Comparison of ENCODE assay signal across 32 mouse cellular contexts in the genomic region with DNA sequence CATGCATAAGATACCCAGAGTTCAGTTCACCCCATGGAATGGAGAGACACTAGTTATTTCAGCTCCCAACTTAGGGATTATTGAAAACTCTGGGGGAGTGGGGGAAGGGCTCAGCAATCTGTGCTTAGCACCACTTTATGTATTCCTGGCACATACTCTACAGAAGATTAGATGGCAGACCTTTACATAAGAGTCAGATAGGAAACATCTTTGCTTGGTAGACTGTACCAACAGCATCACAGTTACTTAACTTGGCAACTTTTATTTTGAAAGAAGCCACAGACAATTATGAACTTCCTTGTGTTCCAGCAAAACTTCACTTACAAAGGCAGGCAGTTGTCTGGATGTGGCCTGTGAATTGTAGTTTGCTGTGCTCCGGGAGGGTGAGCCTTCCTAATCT. TPM values are rescaled to one million over a fixed set of nuclear protein-coding genes. Genes with fewer than 3 reads are reported as not detected.
"Had no signal": no experiment of that assay in that cellular context is flagged by ENCODE, and none has a peak within 500 bp of the region (broad histone marks: within the 10 kb centered on the region; RNA-seq: fewer than 3 reads in every experiment).

No protein-coding gene starts in this region.

- H3K27me3 ChIP-seq: heart, embryonic 13.5 days; heart, embryonic 15.5 days; hindbrain, embryonic 13.5 days; hindbrain, embryonic 15.5 days; kidney, embryonic 15.5 days; limb, embryonic 13.5 days; limb, embryonic 15.5 days; liver, embryonic 12.5 days had no signal

- DNase-seq: gastrocnemius, postnatal 14 days; gastrocnemius, postnatal 36 days; heart, adult 11 months; heart, adult 2 months; heart, postnatal 14 days; heart, postnatal 36 days; kidney, adult 11 months; kidney, adult 2 months; kidney, adult 9 months; kidney, postnatal 14 days; kidney, postnatal 36 days; layer of hippocampus, adult 9-11 months; layer of hippocampus, postnatal 36 days; left cerebral cortex, postnatal 4 days had no signal

- ATAC-seq: hindbrain, postnatal 0 days; intestine, embryonic 16.5 days; liver, embryonic 12.5 days had no signal

- H3K4me1 ChIP-seq: heart, embryonic 13.5 days; heart, embryonic 15.5 days; hindbrain, embryonic 13.5 days; hindbrain, embryonic 15.5 days; kidney, embryonic 15.5 days; limb, embryonic 15.5 days; liver, embryonic 12.5 days had no signal

- H3K27ac ChIP-seq: heart, adult 2 months; heart, embryonic 13.5 days; heart, embryonic 15.5 days; hindbrain, embryonic 13.5 days; hindbrain, embryonic 15.5 days; hindbrain, postnatal 0 days; kidney, embryonic 15.5 days; kidney, postnatal 0 days; limb, embryonic 13.5 days; limb, embryonic 15.5 days; liver, embryonic 12.5 days had no signal

- H3K4me3 ChIP-seq: heart, adult 2 months; heart, embryonic 13.5 days; heart, embryonic 15.5 days; hindbrain, embryonic 13.5 days; hindbrain, embryonic 15.5 days; kidney, embryonic 15.5 days; limb, embryonic 13.5 days; limb, embryonic 15.5 days; liver, embryonic 12.5 days had no signal

- H3K9me3 ChIP-seq: heart, embryonic 13.5 days; heart, embryonic 15.5 days; hindbrain, embryonic 13.5 days; hindbrain, embryonic 15.5 days; kidney, embryonic 15.5 days; limb, embryonic 13.5 days; limb, embryonic 15.5 days; liver, embryonic 12.5 days had no signal

- H3K9ac ChIP-seq: heart, embryonic 13.5 days; heart, embryonic 15.5 days; hindbrain, embryonic 13.5 days; hindbrain, embryonic 15.5 days; kidney, embryonic 15.5 days; limb, embryonic 13.5 days; limb, embryonic 15.5 days; liver, embryonic 12.5 days had no signal

- H3K4me2 ChIP-seq: heart, embryonic 11.5 days; heart, embryonic 13.5 days; heart, embryonic 15.5 days; hindbrain, embryonic 13.5 days; hindbrain, embryonic 15.5 days; kidney, embryonic 15.5 days; limb, embryonic 13.5 days; limb, embryonic 15.5 days; liver, embryonic 12.5 days had no signal

- H3K36me3 ChIP-seq: heart, embryonic 13.5 days; heart, embryonic 15.5 days; hindbrain, embryonic 13.5 days; hindbrain, embryonic 15.5 days; kidney, embryonic 15.5 days; limb, embryonic 13.5 days; limb, embryonic 15.5 days; liver, embryonic 12.5 days had no signal

RNA-seq across cellular contexts. Expression of a gene that starts 46.9 kb away (rescaled TPM):
- total RNA-seq: gastrocnemius, adult 18-20 months; gastrocnemius, adult 8-10 months; gastrocnemius, postnatal 14 days; gastrocnemius, postnatal 36 days; hematopoietic stem cell, adult 5-6 weeks; liver, adult 2 months had no signal
- polyA plus RNA-seq: gonadal fat pad, adult 2 months; hindbrain, embryonic 11.5 days; intestine, embryonic 16.5 days; kidney, adult 2 months; kidney, postnatal 0 days; liver, adult 2 months; liver, embryonic 12.5 days had no signal
